ENCODE assay signal across 22 mouse cellular contexts in the genomic region with DNA sequence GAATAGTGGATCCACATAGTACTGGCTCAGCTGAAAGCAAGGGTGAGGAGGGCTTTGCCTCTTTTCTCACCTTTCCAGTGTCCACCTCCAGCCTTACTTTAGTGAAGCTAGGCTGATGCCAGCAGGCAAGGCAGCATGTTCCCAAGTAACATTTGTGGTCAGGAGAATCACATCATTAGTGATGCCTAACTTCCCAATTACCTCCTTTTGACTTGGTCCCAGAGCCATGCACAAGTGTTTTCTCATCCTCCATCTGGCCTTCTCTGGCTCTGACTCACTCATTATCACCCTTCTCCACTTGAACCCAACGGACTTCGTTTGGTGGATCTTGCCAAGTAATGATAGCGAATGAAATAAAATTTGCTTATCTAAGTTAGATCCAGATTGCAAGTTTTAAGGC.
DNase-seq lines count a peak whose midpoint lies in the region; ATAC-seq and TF ChIP-seq lines count a peak whose summit lies in the region.
"Had no signal": no experiment of that assay in that cellular context is flagged by ENCODE, and none has a peak within 500 bp of the region (broad histone marks: within the 10 kb centered on the region; RNA-seq: fewer than 3 reads in every experiment).

No protein-coding gene starts in this region.

- H3K36me3 ChIP-seq in heart, adult 2 months (ENCODE audit: control insufficient read depth, insufficient read depth, low read length), result peaks cover 51% of the 10 kb centered on the region
- H3K36me3 ChIP-seq in heart, embryonic 10.5 days, result no peaks in the 10 kb centered on the region
- H3K36me3 ChIP-seq in intestine, embryonic 16.5 days (ENCODE audit: control insufficient read depth, insufficient read depth, low read length), result no peaks in the 10 kb centered on the region
- no peaks in the 10 kb centered on the region for H3K36me3 ChIP-seq in intestine, postnatal 0 days (ENCODE audit: control insufficient read depth, insufficient read depth)
- H3K36me3 ChIP-seq in heart, embryonic 14.5 days (ENCODE audit: control insufficient read depth, insufficient read depth, low read length), result no peaks in the 10 kb centered on the region
- H3K36me3 ChIP-seq: embryonic facial prominence, embryonic 13.5 days; limb, embryonic 15.5 days; liver, embryonic 15.5 days; midbrain, embryonic 15.5 days; stomach, embryonic 15.5 days had no signal

- peaks cover 4% of the 10 kb centered on the region; the same call in 1 of the 2 replicates for H3K4me1 ChIP-seq in cerebellum, adult 2 months (ENCODE audit: control insufficient read depth, insufficient read depth, low read length)
- peaks cover 24% of the 10 kb centered on the region for H3K4me1 ChIP-seq in heart, adult 2 months (ENCODE audit: control insufficient read depth, insufficient read depth, low read length)
- H3K4me1 ChIP-seq in heart, embryonic 10.5 days, result peaks cover 55% of the 10 kb centered on the region
- H3K4me1 ChIP-seq in intestine, embryonic 16.5 days (ENCODE audit: control insufficient read depth, insufficient read depth, low read length), result peaks cover 15% of the 10 kb centered on the region
- no peaks in the 10 kb centered on the region for H3K4me1 ChIP-seq in intestine, postnatal 0 days (replicated peaks; ENCODE audit: control insufficient read depth, insufficient read depth, low read length)
- H3K4me1 ChIP-seq in heart, embryonic 14.5 days (ENCODE audit: control insufficient read depth in 2 of 2, insufficient read depth in 2 of 2, low read length in 2 of 2), result peaks cover 16 to 65% of the 10 kb centered on the region in 2 experiments
- H3K4me1 ChIP-seq: embryonic facial prominence, embryonic 13.5 days; liver, embryonic 15.5 days; megakaryocyte, embryonic 14.5 days; midbrain, embryonic 15.5 days had no signal

- TF ChIP-seq CTCF in cerebellum, adult 2 months (IDR thresholded peaks at IDR 0.05; ENCODE audit: borderline replicate concordance, insufficient read depth, low read depth, low read length), result no peak
- TF ChIP-seq CTCF in heart, adult 2 months (IDR thresholded peaks at IDR 0.05), result no peak
- no peak for TF ChIP-seq CTCF in intestine, postnatal 0 days (IDR thresholded peaks at IDR 0.05; ENCODE audit: low read depth)
- no peak for TF ChIP-seq CTCF in left cerebral cortex, adult 2 months (IDR thresholded peaks at IDR 0.05)

- H3K79me2 ChIP-seq in heart, adult 2 months (replicated peaks; ENCODE audit: control insufficient read depth, insufficient read depth, low read length), result peaks cover 2% of the 10 kb centered on the region; the same call in 1 of the 2 replicates

- no peak overlapping the region for H3K4me2 ChIP-seq in intestine, embryonic 16.5 days (ENCODE audit: low read depth, low read length)
- no peak overlapping the region for H3K4me2 ChIP-seq in intestine, postnatal 0 days (replicated peaks; ENCODE audit: low read depth)
- H3K4me2 ChIP-seq in heart, embryonic 14.5 days (ENCODE audit: low read length), result no peak overlapping the region
- H3K4me2 ChIP-seq: embryonic facial prominence, embryonic 13.5 days; hindbrain, embryonic 14.5 days; limb, embryonic 15.5 days; liver, embryonic 15.5 days; midbrain, embryonic 15.5 days; stomach, embryonic 15.5 days had no signal

- ATAC-seq in intestine, embryonic 16.5 days, result no peak
- no peak for ATAC-seq in intestine, postnatal 0 days
- ATAC-seq in heart, embryonic 14.5 days (ENCODE audit: insufficient number of reproducible peaks, insufficient read depth, low FRiP score, low read depth), result no peak
- ATAC-seq: activated CD4-positive, CD25-positive, alpha-beta regulatory T cell, adult 4 months; midbrain, embryonic 15.5 days had no signal

- no peak for TF ChIP-seq EP300 in heart, adult 2 months (IDR thresholded peaks at IDR 0.05; ENCODE audit: insufficient read depth, low read depth, low read length)

- 13% methylated on average over 3 of the region's 3 CpGs for WGBS in cerebellum, adult 2 months
- 26% methylated on average over 3 of the region's 3 CpGs for WGBS in heart, adult 2 months
- WGBS in heart, embryonic 10.5 days, result 46% methylated on average over 3 of the region's 3 CpGs
- 64% methylated on average over 3 of the region's 3 CpGs for WGBS in intestine, embryonic 16.5 days
- 45% methylated on average over 3 of the region's 3 CpGs for WGBS in intestine, postnatal 0 days
- 36% methylated on average over 3 of the region's 3 CpGs for WGBS in heart, embryonic 14.5 days

- intact Hi-C loops in heart, adult 2 months (cut with DNase I), result loop anchor here (5.0 to 10.0 kb wide), 2 partner anchors 57 to 210 kb away; no protein-coding TSS in a partner anchor
- intact Hi-C loops in left cerebral cortex, adult 2 months (cut with DNase I), result no loop called here

- no peaks in the 10 kb centered on the region for H3K27me3 ChIP-seq in cerebellum, adult 2 months (ENCODE audit: control insufficient read depth, insufficient read depth, low read length)
- H3K27me3 ChIP-seq in heart, adult 2 months (ENCODE audit: control insufficient read depth, insufficient read depth, low read length), result no peaks in the 10 kb centered on the region
- no peaks in the 10 kb centered on the region for H3K27me3 ChIP-seq in heart, embryonic 10.5 days (ENCODE audit: insufficient read depth, poor library complexity, severe bottlenecking)
- H3K27me3 ChIP-seq in intestine, embryonic 16.5 days (replicated peaks; ENCODE audit: control insufficient read depth, insufficient read depth, low read length), result no peaks in the 10 kb centered on the region
- no peaks in the 10 kb centered on the region for H3K27me3 ChIP-seq in intestine, postnatal 0 days (replicated peaks; ENCODE audit: control insufficient read depth, insufficient read depth, low read length)
- H3K27me3 ChIP-seq in heart, embryonic 14.5 days (ENCODE audit: control insufficient read depth, insufficient read depth, low read length), result no peaks in the 10 kb centered on the region
- H3K27me3 ChIP-seq: embryonic facial prominence, embryonic 13.5 days; limb, embryonic 15.5 days; liver, embryonic 15.5 days; megakaryocyte, embryonic 14.5 days; midbrain, embryonic 15.5 days; stomach, embryonic 15.5 days had no signal

- H3K27ac ChIP-seq in cerebellum, adult 2 months (ENCODE audit: insufficient read depth, low read length), result no peak overlapping the region
- H3K27ac ChIP-seq in heart, adult 2 months, result peak overlapping the region; percentile 82
- H3K27ac ChIP-seq in heart, embryonic 10.5 days, result no peak overlapping the region
- H3K27ac ChIP-seq in intestine, embryonic 16.5 days (ENCODE audit: low read length), result peak overlapping the region; percentile 43; the same call in 1 of the 2 replicates
- no peak overlapping the region for H3K27ac ChIP-seq in intestine, postnatal 0 days (ENCODE audit: low read depth, low read length)
- peak overlapping the region; percentile 24 to 87 for H3K27ac ChIP-seq in heart, embryonic 14.5 days (replicated peaks in 1 of 2; ENCODE audit: control insufficient read depth in 1 of 2, insufficient read depth in 1 of 2, low read depth in 2 of 2, low read length in 2 of 2)
- no peak overlapping the region for H3K27ac ChIP-seq in left cerebral cortex, adult 2 months
- H3K27ac ChIP-seq: embryonic facial prominence, embryonic 13.5 days; hindbrain, embryonic 14.5 days; limb, embryonic 15.5 days; liver, embryonic 15.5 days; midbrain, embryonic 15.5 days; stomach, embryonic 15.5 days had no signal

- H3K9me3 ChIP-seq in heart, embryonic 10.5 days, result no peaks in the 10 kb centered on the region
- H3K9me3 ChIP-seq in intestine, embryonic 16.5 days (ENCODE audit: control insufficient read depth, low read length), result no peaks in the 10 kb centered on the region
- H3K9me3 ChIP-seq in intestine, postnatal 0 days (ENCODE audit: control insufficient read depth), result no peaks in the 10 kb centered on the region
- no peaks in the 10 kb centered on the region for H3K9me3 ChIP-seq in heart, embryonic 14.5 days (ENCODE audit: control insufficient read depth, low read length)
- H3K9me3 ChIP-seq: embryonic facial prominence, embryonic 13.5 days; limb, embryonic 15.5 days; liver, embryonic 15.5 days; megakaryocyte, embryonic 14.5 days; midbrain, embryonic 15.5 days; stomach, embryonic 15.5 days had no signal

- DNase-seq in cerebellum, adult 2 months, result peak; percentile 7 to 26
- DNase-seq in cerebellum, postnatal 36 days, result no peak
- peak; percentile 28 to 35 for DNase-seq in heart, adult 2 months
- DNase-seq in heart, embryonic 10.5 days (ENCODE audit: low spot score), result no peak
- no peak for DNase-seq in left cerebral cortex, adult 2 months (ENCODE audit: extremely low spot score in 1 of 2, low spot score in 2 of 2)
- DNase-seq: adrenal gland, postnatal 10 days; cerebellum, adult 11 months; kidney, adult 11 months; lung, postnatal 10 days; retina, postnatal 1 day; thymus, adult 2 months had no signal

- TF ChIP-seq POLR2A in cerebellum, adult 2 months (IDR thresholded peaks at IDR 0.05; ENCODE audit: borderline replicate concordance, insufficient read depth, low read length), result no peak
- no peak for TF ChIP-seq POLR2A in heart, adult 2 months (IDR thresholded peaks at IDR 0.05; ENCODE audit: insufficient read depth, low read depth, low read length)

- H3K9ac ChIP-seq in heart, adult 2 months (ENCODE audit: low read depth, low read length), result no peak overlapping the region; the same call in 1 of the 2 replicates
- no peak overlapping the region for H3K9ac ChIP-seq in intestine, embryonic 16.5 days (ENCODE audit: low read depth, low read length)
- no peak overlapping the region for H3K9ac ChIP-seq in intestine, postnatal 0 days (ENCODE audit: low read depth, low read length)
- H3K9ac ChIP-seq in heart, embryonic 14.5 days (ENCODE audit: low read length), result no peak overlapping the region
- H3K9ac ChIP-seq: embryonic facial prominence, embryonic 13.5 days; hindbrain, embryonic 14.5 days; limb, embryonic 15.5 days; liver, embryonic 15.5 days; midbrain, embryonic 15.5 days; stomach, embryonic 15.5 days had no signal

- H3K4me3 ChIP-seq in cerebellum, adult 2 months (replicated peaks; ENCODE audit: insufficient read depth, low read depth, low read length), result no peak overlapping the region
- no peak overlapping the region for H3K4me3 ChIP-seq in heart, adult 2 months
- no peak overlapping the region for H3K4me3 ChIP-seq in heart, embryonic 10.5 days
- no peak overlapping the region for H3K4me3 ChIP-seq in intestine, embryonic 16.5 days (ENCODE audit: low read length)
- no peak overlapping the region for H3K4me3 ChIP-seq in intestine, postnatal 0 days (ENCODE audit: low read depth, low read length)
- no peak overlapping the region for H3K4me3 ChIP-seq in heart, embryonic 14.5 days (ENCODE audit: control insufficient read depth in 1 of 2, insufficient read depth in 1 of 2, low read depth in 1 of 2, low read length in 2 of 2)
- no peak overlapping the region for H3K4me3 ChIP-seq in left cerebral cortex, adult 2 months
- H3K4me3 ChIP-seq: embryonic facial prominence, embryonic 13.5 days; limb, embryonic 15.5 days; liver, embryonic 15.5 days; megakaryocyte, embryonic 14.5 days; midbrain, embryonic 15.5 days; stomach, embryonic 15.5 days had no signal

Comparison
In these comparisons a context has a peak if more than half of its experiments do, and no peak if none do; other contexts are left out.
1. DNase-seq: peak in cerebellum, adult 2 months (2 of 2) and heart, adult 2 months (2 of 2); none in cerebellum, postnatal 36 days (0 of 2), heart, embryonic 10.5 days (single experiment) and left cerebral cortex, adult 2 months (0 of 2).
2. H3K27ac ChIP-seq: peak in heart, adult 2 months (single experiment), intestine, embryonic 16.5 days (single experiment) and heart, embryonic 14.5 days (2 of 2); none in cerebellum, adult 2 months (single experiment), heart, embryonic 10.5 days (single experiment), intestine, postnatal 0 days (single experiment) and left cerebral cortex, adult 2 months (single experiment).